Mouse (Mus musculus) liver, adult 2 months (tissue): ENCODE measurements around the gene Pgs1.

Experiments
- CTCF ChIP-seq: fragments of 200-500 bp; IDR thresholded peaks from 2 replicates; pipeline ENCODE4 v1.5.1; 2011; ENCODE audit warnings: low read depth, low read length, control low read depth
- POLR2A ChIP-seq: fragments of 200-500 bp; IDR thresholded peaks from 2 replicates; pipeline ENCODE4 v1.6.1; 2011; ENCODE audit warnings: low read length, control low read depth; ENCODE audit not compliant: insufficient read depth; ENCODE audit errors: extremely low read depth

GRCm38 (mm10) chr11:118003718-118004117 is 17.6 kb downstream of the Pgs1 start:
- no peak for TF ChIP-seq POLR2A
- no peak for TF ChIP-seq CTCF
